Mouse (Mus musculus): Measurements from ENCODE around the gene Cldn19.

DNA sequence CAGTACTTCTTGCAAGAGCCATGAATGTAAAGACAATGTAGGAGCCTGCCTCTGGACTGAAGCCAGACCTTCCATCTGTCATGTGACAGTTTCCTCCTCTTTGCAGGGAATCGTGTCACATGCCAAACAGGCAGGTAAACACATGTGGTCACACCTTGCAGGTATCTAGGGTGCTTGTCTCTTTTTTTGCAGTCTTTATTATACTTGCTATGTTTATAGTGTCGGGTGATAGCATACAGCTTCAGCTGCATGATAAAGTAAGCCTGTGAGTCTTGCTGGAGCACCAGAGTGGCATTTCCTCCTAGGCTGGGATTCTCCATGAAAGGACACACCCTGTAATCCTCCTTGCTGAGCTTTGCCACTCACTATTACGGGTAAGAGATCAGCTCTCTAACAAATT lies 46.6 kb downstream of the Cldn19 start:
- TF ChIP-seq CTCF (IDR thresholded peaks at IDR 0.05; ENCODE audit: low read depth, low read length) = no peak
- TF ChIP-seq POLR2A (IDR thresholded peaks at IDR 0.05; ENCODE audit: insufficient read depth, low read length) = no peak
- TF ChIP-seq EP300 (IDR thresholded peaks at IDR 0.05; ENCODE audit: insufficient read depth, low read depth, low read length) = no peak
